Mouse (Mus musculus): ENCODE results near the gene Tmem199. TPM values are rescaled to one million over a fixed set of nuclear protein-coding genes. Genes with fewer than 3 reads are reported as not detected.

The Tmem199 gene
- polyA plus RNA-seq, 1 experiment, result 67.9 TPM

GRCm38 (mm10) chr11:78522481-78522997, 10.6 kb upstream of the Tmem199 start:
- peak; percentile 2; the same call in 1 of the 2 replicates for TF ChIP-seq CTCF (IDR thresholded peaks at IDR 0.05; ENCODE audit: borderline replicate concordance, insufficient read depth, low read depth, low read length)
- no peak for TF ChIP-seq POLR2A (IDR thresholded peaks at IDR 0.05; ENCODE audit: borderline replicate concordance, insufficient read depth, low read length)
- H3K4me1 ChIP-seq (ENCODE audit: control insufficient read depth, insufficient read depth, low read length), result peaks cover 3% of the 10 kb centered on the region; the same call in 1 of the 2 replicates
- no peaks in the 10 kb centered on the region for H3K27me3 ChIP-seq (ENCODE audit: control insufficient read depth, insufficient read depth, low read length)
- no peak overlapping the region for H3K4me3 ChIP-seq (replicated peaks; ENCODE audit: insufficient read depth, low read depth, low read length)
- WGBS, result 94% methylated on average over 1 of the region's 1 CpGs
- H3K27ac ChIP-seq (ENCODE audit: insufficient read depth, low read length), result no peak overlapping the region
- DNase-seq, result no peak

GRCm38 (mm10) chr11:78521880-78522279, 9.9 kb upstream of the Tmem199 start:
- no peak overlapping the region for H3K4me3 ChIP-seq (replicated peaks; ENCODE audit: insufficient read depth, low read depth, low read length)
- H3K27me3 ChIP-seq (ENCODE audit: control insufficient read depth, insufficient read depth, low read length), result no peaks in the 10 kb centered on the region
- WGBS, result 52% methylated on average over 3 of the region's 3 CpGs
- no peak for DNase-seq
- peaks cover 3% of the 10 kb centered on the region; the same call in 1 of the 2 replicates for H3K4me1 ChIP-seq (ENCODE audit: control insufficient read depth, insufficient read depth, low read length)
- TF ChIP-seq CTCF (IDR thresholded peaks at IDR 0.05; ENCODE audit: borderline replicate concordance, insufficient read depth, low read depth, low read length) (no peak), POLR2A (IDR thresholded peaks at IDR 0.05; ENCODE audit: borderline replicate concordance, insufficient read depth, low read length) (no peak)
- H3K27ac ChIP-seq (ENCODE audit: insufficient read depth, low read length), result no peak overlapping the region; the same call in 1 of the 2 replicates

GRCm38 (mm10) chr11:78518931-78519330, 7.0 kb upstream of the Tmem199 start:
- peaks cover 9% of the 10 kb centered on the region; the same call in 1 of the 2 replicates for H3K4me1 ChIP-seq (ENCODE audit: control insufficient read depth, insufficient read depth, low read length)
- H3K4me3 ChIP-seq (replicated peaks; ENCODE audit: insufficient read depth, low read depth, low read length), result no peak overlapping the region
- DNase-seq, result no peak
- no peak for TF ChIP-seq CTCF (IDR thresholded peaks at IDR 0.05; ENCODE audit: borderline replicate concordance, insufficient read depth, low read depth, low read length)
- TF ChIP-seq POLR2A (IDR thresholded peaks at IDR 0.05; ENCODE audit: borderline replicate concordance, insufficient read depth, low read length), result no peak
- H3K27ac ChIP-seq (ENCODE audit: insufficient read depth, low read length), result no peak overlapping the region
- WGBS, result 79% methylated on average over 10 of the region's 10 CpGs
- H3K27me3 ChIP-seq (ENCODE audit: control insufficient read depth, insufficient read depth, low read length), result no peaks in the 10 kb centered on the region

- no peak overlapping the region for H3K4me3 ChIP-seq (replicated peaks; ENCODE audit: insufficient read depth, low read depth, low read length)
- no peaks in the 10 kb centered on the region for H3K27me3 ChIP-seq (ENCODE audit: control insufficient read depth, insufficient read depth, low read length)
- WGBS, result 65% methylated on average over 2 of the region's 2 CpGs
- no peak for TF ChIP-seq POLR2A (IDR thresholded peaks at IDR 0.05; ENCODE audit: borderline replicate concordance, insufficient read depth, low read length)
- peak; percentile 37; the same call in 1 of the 2 replicates for TF ChIP-seq CTCF (IDR thresholded peaks at IDR 0.05; ENCODE audit: borderline replicate concordance, insufficient read depth, low read depth, low read length)
- H3K4me1 ChIP-seq (ENCODE audit: control insufficient read depth, insufficient read depth, low read length), result peaks cover 14% of the 10 kb centered on the region; the same call in 1 of the 2 replicates
- no peak for DNase-seq
- H3K27ac ChIP-seq (ENCODE audit: insufficient read depth, low read length), result no peak overlapping the region
Measured at GRCm38 (mm10) chr11:78515549-78516325, 3.8 kb upstream of the Tmem199 start.

- H3K4me3 ChIP-seq (replicated peaks; ENCODE audit: insufficient read depth, low read depth, low read length), result peak overlapping the region; percentile 80
- H3K27me3 ChIP-seq (ENCODE audit: control insufficient read depth, insufficient read depth, low read length), result no peaks in the 10 kb centered on the region
- peak overlapping the region; percentile 42 for H3K27ac ChIP-seq (ENCODE audit: insufficient read depth, low read length)
- WGBS, result 33% methylated on average over 3 of the region's 3 CpGs
- TF ChIP-seq POLR2A (IDR thresholded peaks at IDR 0.05; ENCODE audit: borderline replicate concordance, insufficient read depth, low read length) (no peak), CTCF (IDR thresholded peaks at IDR 0.05; ENCODE audit: borderline replicate concordance, insufficient read depth, low read depth, low read length) (no peak)
- peaks cover 14% of the 10 kb centered on the region; the same call in 1 of the 2 replicates for H3K4me1 ChIP-seq (ENCODE audit: control insufficient read depth, insufficient read depth, low read length)
- peak; percentile 42 to 64 for DNase-seq
Measured at GRCm38 (mm10) chr11:78513106-78513790, 1.3 kb upstream of the Tmem199 start.

GRCm38 (mm10) chr11:78509148-78509547, 2.8 kb downstream of the Tmem199 start:
- no peaks in the 10 kb centered on the region for H3K27me3 ChIP-seq (ENCODE audit: control insufficient read depth, insufficient read depth, low read length)
- DNase-seq, result no peak
- peaks cover 10% of the 10 kb centered on the region; the same call in 1 of the 2 replicates for H3K4me1 ChIP-seq (ENCODE audit: control insufficient read depth, insufficient read depth, low read length)
- 69% methylated on average over 5 of the region's 5 CpGs for WGBS
- TF ChIP-seq POLR2A (IDR thresholded peaks at IDR 0.05; ENCODE audit: borderline replicate concordance, insufficient read depth, low read length) (no peak), CTCF (IDR thresholded peaks at IDR 0.05; ENCODE audit: borderline replicate concordance, insufficient read depth, low read depth, low read length) (peak; percentile 37; the same call in 1 of the 2 replicates)
- H3K4me3 ChIP-seq (replicated peaks; ENCODE audit: insufficient read depth, low read depth, low read length), result no peak overlapping the region
- H3K27ac ChIP-seq (ENCODE audit: insufficient read depth, low read length), result no peak overlapping the region

GRCm38 (mm10) chr11:78505430-78505829, 6.5 kb downstream of the Tmem199 start:
- Histone ChIP-seq H3K4me1 (ENCODE audit: control insufficient read depth, insufficient read depth, low read length) (peaks cover 15% of the 10 kb centered on the region), H3K27ac (ENCODE audit: insufficient read depth, low read length) (no peak overlapping the region), H3K27me3 (ENCODE audit: control insufficient read depth, insufficient read depth, low read length) (no peaks in the 10 kb centered on the region), H3K4me3 (replicated peaks; ENCODE audit: insufficient read depth, low read depth, low read length) (no peak overlapping the region)
- WGBS, result 76% methylated on average over 3 of the region's 3 CpGs
- no peak for DNase-seq
- TF ChIP-seq CTCF (IDR thresholded peaks at IDR 0.05; ENCODE audit: borderline replicate concordance, insufficient read depth, low read depth, low read length) (no peak), POLR2A (IDR thresholded peaks at IDR 0.05; ENCODE audit: borderline replicate concordance, insufficient read depth, low read length) (no peak)

Data from cerebellum, adult 2 months (tissue).